Mouse (Mus musculus): ENCODE measurements at regions not wholly inside any gene's neighbourhood (a gene's known extent, or its start where the extent isn't known, plus 50 kb on each side); places are given as distances from the start of the nearest gene placed in this dataset.

DNA sequence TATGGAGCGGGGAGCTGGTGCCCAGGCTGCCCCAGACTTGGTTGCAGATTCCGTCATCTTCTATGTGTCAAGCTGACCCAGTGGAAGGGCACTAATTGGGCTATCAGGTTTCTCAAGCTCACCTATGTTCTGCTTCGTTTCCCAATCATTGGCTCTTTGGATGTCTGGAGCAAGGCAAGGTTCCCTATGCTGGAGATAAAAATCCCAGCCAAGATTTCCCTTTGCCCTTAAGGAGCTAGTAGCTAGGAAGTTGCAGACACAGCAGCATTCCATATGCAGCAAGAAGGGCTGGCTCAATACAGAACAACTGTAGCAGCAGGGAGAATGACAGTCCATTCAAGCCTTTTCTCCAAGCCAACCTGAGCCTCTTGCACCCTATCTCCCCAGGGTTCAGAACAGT is 159.2 kb upstream of the Zfp706 start:
- DNase-seq: no peak

DNA sequence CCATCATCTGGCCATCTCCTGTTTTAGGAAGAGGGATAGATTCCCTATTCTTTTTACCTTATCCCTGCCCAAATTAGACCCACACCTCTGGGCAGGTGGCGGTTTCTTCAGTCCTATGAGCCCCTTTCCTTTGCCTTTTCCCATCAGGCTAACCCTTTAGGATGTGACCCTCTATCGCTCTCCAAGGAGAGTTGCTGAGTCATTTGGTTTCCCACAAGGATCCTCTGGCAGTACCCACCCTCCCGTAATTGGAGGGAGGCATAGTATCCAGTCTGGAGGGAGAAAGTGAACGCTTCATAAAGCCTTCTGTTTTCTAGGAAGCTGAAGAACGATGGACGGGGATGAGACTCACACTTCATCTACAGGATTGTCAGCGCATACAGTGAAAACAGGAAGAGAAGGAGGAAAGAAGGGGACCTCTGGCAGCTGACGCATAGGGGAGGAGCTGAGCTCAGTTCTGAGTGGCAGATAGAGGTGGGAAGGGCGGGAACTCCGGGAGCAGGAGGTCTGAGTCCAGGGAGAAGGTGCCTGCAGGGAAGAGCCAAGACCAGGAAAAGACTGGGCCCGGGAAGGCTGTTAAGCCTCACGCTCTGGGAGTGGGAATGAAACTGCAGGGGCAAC is 158.4 kb upstream of the Zfp706 start:
- peak; percentile 8 for DNase-seq

- DNase-seq: no peak
Measured at GRCm38 (mm10) chr15:37165216-37165615, 157.6 kb upstream of the Zfp706 start.

- no peak for DNase-seq
Measured at GRCm38 (mm10) chr15:37164191-37165135, 156.9 kb upstream of the Zfp706 start.

DNA sequence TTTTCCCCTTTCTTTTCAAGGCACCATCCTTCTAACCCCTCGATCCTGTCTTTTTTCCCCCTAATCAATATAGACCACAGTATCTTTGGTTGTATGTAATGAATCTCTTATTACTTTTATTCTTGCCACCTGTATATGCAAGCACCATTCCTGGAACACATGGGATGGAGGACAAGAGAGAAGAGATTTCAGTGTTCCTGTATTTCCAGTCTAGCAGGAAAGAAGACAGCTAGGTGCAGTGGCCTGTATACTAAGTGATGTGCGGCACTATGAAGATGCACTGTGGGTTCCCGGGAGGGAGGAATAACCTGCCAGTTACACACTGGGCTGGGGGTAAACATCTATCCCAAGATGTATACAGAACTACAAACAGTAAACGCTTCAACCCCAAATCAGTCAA is 152.4 kb upstream of the Zfp706 start:
- no peak for DNase-seq

DNA sequence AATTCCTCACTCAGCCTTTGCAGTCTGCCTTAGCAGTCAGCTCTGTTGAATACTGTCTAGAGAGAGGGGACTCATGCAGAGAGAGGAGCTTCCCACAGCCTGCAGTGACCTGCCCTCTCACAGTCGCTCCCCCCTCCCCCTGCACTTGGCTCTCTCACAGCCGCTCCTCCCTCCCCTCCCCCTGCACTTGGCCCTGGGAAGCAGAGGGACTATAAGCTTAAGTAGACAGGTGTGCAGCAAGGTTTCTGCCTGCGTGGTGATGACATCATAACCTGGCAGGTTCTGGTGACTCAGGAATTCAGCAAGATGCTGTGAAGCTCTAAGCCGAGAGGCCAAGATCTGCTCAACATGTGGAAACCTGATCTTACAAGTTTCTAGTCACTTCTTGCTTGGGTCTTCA is 151.8 kb upstream of the Zfp706 start:
- DNase-seq: peak; percentile 21

- no peak for DNase-seq
Measured at GRCm38 (mm10) chr15:37157386-37157785, 149.8 kb upstream of the Zfp706 start.

GRCm38 (mm10) chr15:37154934-37155333 is 147.4 kb upstream of the Zfp706 start:
- no peak for DNase-seq

GRCm38 (mm10) chr15:37153177-37153576 is 145.6 kb upstream of the Zfp706 start:
- no peak for DNase-seq

GRCm38 (mm10) chr15:37135590-37136164 is 128.1 kb upstream of the Zfp706 start:
- peak; percentile 62 for DNase-seq

- peak; percentile 13 for DNase-seq
Measured at GRCm38 (mm10) chr15:37134913-37135589, 127.5 kb upstream of the Zfp706 start.

DNA sequence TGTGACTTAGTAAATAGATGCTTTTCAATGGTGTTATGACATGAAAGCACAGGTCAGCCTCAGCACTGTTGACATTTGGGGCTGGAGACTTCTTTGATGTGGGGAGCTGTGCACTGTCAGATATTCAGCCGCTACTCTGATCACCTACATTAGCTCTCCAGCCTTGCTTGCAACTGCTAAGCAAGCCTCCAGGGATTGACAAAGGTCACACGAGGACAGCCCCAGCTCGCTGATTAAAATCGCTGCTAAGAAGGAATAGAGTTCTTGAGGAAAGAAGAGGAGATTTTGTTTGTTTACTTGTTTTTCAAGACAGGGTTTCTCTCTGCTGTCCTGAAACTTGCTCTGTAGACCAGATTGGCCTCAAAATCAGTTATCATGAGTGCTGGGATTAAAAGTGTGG is 126.8 kb upstream of the Zfp706 start:
- DNase-seq: no peak

DNA sequence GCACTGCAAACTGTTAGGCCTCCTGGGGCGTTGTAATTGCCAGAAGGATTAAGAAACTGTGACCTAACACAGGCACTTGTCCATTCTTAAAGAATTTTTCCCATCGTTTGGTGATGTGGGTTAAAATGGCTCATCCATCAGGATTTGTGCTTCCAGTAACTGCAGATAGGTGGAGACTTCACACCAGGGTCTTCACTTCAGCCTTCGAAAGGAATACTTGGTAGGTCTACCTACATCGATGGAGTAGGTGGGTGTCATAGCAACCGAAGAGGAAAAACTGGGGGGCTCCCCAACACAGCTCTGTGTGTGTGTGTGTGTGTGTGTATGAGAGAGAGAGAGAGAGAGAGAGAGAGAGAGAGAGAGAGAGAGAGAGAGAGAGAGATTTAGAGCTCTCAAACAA is 126.3 kb upstream of the Zfp706 start:
- peak; percentile 22 for DNase-seq

GRCm38 (mm10) chr15:37127681-37128080 is 120.1 kb upstream of the Zfp706 start:
- no peak for DNase-seq

DNA sequence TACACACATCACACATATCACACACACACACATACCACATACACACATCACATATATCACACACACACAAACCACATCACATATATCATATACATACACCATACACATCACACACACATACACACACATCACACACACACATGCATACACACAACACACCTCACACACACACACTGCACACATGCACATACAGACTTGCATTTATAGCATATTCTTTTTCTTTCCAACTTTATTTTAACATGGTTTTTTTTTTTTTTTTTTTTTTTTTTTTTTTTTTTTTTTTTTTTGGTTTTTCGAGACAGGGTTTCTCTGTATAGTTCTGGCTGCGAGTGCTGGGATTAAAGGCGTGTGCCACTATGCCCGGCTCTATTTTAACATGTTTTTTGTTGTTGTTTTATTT is 119.6 kb upstream of the Zfp706 start:
- DNase-seq: no peak

DNA sequence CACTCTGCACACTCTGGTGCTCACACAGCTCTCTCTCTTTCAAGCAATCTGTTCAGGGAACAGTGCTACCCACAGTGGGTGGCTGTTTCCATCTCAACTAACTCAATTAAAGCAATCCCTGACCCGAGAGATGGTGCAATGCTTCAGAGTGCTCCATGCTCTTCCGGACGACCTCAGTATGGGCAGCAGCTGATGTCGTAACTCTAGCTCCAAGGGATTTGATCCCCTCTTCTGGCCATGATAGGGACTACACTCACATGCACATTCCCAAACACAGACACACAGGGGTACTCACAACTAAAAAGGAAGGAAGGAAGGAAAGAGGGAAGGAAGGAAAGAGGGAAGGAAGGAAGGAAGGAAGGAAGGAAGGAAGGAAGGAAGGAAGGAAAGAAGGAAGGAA is 118.2 kb upstream of the Zfp706 start:
- DNase-seq: no peak

DNA sequence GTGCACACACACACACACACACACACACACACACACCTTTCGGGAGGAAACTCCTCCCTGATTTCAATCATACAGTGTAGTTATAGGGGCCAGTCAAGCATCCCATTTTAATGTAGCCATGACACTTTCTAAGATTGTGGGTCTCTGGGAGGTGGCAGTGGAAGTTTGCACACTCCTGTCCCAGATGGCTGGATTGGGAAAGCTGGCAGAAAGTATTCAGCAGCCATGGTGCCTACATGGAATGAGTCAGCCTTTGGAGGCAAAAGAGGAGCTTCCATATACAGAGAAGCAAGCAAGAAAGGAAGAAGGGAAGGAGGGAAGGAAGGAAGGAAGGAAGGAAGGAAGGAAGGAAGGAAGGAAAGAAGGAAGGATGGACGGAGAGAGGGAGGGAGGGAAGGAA is 117.4 kb upstream of the Zfp706 start:
- DNase-seq: no peak

GRCm38 (mm10) chr15:37124299-37124698 is 116.7 kb upstream of the Zfp706 start:
- DNase-seq: no peak

DNA sequence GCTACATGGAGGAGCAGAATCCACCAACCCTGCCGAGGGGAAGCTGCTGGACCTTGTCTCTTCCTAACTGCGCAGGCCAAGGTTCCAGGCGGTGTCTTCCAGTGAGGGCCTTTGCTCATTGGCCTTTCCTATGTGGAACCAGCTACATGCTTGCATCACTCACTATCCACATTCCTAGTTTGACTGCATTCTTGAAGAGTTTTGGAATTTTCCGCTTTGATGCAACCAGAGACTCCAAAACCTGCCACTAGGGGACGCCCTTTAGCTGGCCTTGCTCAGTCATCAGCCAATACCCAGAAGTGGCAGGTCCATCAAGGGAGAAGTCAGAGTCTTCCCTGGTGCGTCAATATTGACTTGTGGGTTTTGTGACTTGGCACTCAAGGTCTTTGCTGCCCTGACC is 112.8 kb upstream of the Zfp706 start:
- DNase-seq: peak; percentile 89

GRCm38 (mm10) chr15:37114119-37114518 is 106.5 kb upstream of the Zfp706 start:
- peak; percentile 84 for DNase-seq

DNA sequence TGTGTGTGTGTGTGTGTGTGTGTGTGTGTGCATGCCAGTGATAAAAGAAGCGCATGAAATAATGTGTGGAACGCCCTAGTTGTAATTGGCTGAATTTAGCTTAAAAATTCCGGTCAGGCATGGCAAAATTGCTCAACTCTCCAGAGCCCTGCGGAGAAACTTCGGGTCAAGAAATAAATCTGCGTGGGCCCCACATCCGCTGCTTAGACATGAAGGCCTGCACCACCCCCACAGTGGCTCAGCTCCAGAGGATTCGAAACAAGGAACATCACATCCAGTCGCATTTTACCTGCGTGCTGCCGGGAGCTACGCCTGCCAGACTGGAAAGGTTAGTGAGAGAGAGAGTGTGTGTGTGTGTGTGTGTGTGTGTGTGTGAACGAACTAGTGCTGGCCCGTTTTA is 102.9 kb upstream of the Zfp706 start:
- DNase-seq: no peak

GRCm38 (mm10) chr15:37102035-37102555 is 94.5 kb upstream of the Zfp706 start:
- DNase-seq: no peak

DNA sequence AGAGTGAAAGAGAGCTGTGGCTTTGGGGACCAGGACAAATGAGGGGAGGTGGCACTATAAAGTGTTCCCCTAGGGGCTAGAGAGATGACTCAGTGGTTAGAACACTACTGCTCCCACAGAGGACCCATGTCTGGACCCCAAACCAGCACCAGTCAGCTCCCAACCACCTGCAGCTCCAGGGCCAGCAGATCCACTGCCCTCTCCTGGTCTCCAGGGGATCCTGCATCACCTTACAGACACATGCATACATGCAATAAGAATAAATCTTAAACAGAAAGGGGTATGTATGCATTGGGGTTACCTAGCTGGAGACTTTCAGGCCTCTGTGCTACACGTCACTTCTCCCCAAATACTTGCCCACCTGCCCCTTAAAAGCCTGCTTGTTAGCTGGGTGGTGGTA is 93.8 kb upstream of the Zfp706 start:
- no peak for DNase-seq

Data from heart, postnatal 4 days (tissue).